Mouse (Mus musculus) lung, postnatal 25 days (tissue): ENCODE data around the gene Padi2.

ENCODE experiments used
- DNase-seq: peaks from one replicate; pipeline ENCODE4 v3.0.0; 2022; ENCODE audit warnings: low spot score

The Padi2 gene

DNA sequence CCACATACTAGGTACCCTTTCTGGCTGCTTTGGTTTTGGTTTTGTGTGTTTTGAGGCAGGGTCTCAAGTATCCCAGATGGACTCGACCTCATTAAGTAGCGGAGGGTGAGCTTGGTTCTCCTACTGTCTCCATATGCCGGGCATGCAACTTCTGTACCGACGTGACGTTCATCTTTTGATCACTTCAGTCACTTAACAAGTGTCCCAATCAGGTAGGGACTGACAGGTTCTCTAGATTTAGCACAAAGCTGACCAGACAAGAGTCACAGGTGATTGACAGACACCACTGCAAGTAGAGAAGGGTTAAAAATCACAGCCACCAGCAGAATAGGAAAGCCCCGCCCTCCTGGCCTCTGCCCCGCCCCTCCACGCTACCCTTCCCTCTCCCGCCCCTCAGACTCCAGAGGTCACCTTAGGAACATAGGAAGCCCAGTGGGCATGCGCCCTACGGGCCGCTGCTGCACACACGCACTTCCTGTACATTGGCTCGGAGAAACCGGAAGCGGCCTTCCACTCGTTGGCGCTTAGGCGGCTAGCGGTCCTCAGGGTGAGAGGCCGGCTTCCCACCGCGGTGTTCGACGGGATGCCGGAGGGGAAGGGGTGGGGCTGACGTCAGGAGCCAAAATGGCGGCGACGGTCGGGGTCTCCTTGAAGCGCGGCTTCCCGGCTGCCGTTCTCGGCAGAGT, 54.8 kb downstream of the Padi2 start, which contains the start of gene Sdhb:
TSS of gene Sdhb (plus strand) at position 423 of the 686 bp plus-strand sequence.
- peak; percentile 99 for DNase-seq

DNA sequence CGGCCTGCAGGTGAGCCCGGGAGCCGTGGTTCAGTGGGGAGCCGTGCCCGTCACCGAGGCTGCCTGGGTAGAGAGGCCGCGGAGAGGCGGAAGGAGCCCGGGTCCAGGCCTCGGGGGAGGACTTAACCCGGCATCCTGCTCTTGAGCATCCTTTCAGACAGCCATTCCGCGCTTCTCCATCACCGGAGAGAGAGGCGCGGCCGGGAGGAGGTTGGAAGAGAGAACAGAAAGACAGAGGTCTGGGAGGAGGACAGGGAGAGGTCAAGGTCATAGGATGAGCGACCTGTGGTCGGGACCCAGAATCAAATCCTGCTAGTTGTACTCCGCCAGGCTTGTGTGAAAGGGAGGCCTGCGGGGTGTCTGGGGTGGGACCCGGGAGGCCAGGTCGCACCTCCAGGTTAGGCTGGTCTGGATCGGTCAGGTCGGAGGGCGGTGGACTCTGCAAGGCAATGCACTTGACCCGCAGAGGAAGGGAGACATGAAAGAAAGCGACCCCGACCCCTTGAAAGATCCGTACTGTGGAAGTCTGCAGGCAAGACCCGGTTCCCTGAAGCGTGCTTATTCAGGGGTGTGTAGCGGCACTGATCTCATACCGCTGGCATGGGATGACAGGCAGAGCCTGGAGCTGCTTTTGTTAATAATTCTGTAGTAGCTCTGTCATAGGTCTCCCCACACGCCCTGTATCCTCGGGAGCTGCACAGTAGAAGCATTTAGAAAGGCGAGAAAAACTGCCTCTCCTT, 55.5 kb downstream of the Padi2 start:
- no peak for DNase-seq

DNA sequence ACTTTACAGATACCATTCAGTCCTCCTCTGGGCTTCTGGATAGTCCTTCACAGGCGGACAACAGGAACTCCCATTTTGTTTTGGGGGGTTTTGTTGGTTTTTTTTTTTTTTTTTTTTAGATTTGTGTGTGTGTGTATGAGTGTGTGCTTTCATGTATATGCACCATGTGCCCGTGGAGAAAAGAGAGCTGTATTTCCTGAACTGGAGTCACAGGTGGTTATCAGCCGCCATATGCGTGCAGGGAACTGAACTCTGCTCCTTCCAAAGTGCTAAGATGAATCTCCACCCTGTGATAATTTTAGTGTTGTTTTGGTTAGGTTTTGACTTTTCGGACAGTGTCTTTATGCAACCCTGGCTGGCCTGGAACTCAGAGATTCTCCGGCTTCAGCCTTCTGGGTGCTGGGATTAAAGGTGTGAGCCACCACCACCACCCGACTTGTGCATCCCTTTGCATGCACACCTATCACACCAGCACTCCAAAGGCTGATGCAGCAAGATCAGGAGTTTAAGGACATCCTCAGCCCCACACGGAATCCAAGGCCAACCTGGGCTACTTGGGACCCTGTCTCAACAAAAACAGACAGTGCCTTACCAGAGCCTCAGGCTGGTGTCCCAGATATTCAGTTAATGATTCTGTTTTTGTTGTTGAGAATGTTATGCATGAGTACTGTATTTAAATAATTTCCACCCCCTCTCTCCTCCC, 56.2 kb downstream of the Padi2 start:
- DNase-seq: no peak

DNA sequence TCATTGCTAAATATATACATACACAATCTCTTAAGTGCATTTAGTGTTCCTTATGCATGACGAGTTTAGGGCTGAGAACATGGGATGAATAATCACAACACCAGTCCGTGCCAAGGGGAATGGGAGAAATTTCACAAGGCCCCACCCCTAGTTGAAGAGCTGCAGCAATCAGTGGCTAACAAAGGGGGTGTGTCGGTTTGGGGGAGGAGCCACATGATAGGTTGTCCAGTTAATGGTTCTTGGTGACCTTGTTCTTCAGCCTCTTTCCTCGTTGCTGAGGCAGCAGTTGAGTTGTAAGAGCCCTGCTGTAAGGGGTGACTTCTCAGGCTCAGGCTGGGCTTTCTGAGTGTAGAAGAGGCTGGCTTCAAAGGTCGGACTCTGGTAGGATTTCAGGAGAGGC, 56.8 kb downstream of the Padi2 start:
- DNase-seq: peak; percentile 67

DNA sequence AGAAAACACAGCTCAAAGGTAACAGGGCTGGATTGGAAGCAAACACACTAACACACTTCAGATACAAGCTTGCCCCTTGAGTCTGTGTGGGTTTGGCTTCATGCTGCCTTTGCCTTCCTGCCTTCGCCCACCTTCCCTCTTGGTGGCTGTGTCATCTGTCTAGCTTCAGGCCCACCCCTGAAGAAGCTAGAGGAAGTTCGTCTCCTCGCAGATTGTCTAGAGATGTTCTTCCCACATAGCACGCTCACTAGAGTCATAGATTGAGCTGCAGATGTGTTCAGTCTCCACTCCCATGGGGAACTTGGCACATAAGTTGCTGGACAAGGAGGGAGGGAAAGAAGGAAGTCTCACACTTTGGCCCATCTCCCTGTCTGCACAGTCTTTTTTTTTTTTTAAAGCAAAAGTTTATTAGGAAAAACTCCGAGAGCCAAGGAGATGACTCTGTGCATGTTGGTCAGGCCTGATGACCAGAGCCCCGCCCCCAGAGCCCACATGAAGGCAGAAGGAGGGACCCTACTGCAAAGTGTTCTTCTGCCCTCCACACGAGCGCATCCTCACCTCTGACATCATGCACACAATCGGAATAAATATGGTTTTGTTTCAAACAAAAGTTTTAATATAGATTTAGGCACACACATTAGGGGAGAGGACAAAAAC, 57.9 kb downstream of the Padi2 start:
- no peak for DNase-seq

DNA sequence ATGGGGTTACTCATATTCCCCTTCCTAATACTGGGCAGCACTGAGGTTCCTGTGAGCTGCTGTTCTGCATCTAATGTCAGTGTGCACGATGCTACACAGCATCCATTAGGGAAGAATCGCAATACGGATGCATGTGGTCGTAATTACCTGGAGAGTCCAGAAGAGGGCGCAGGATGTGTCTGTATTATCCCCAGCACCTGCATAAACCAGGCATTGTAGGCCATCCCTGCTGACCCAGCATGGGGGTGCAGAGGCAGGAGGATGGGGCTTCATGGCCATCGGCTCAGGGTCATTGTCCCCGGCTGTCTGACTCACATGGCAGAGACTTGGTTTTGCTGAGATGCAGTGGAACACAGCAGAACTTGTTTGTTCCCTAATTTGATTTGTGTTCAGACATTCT, 58.5 kb downstream of the Padi2 start:
- DNase-seq: peak; percentile 85

DNA sequence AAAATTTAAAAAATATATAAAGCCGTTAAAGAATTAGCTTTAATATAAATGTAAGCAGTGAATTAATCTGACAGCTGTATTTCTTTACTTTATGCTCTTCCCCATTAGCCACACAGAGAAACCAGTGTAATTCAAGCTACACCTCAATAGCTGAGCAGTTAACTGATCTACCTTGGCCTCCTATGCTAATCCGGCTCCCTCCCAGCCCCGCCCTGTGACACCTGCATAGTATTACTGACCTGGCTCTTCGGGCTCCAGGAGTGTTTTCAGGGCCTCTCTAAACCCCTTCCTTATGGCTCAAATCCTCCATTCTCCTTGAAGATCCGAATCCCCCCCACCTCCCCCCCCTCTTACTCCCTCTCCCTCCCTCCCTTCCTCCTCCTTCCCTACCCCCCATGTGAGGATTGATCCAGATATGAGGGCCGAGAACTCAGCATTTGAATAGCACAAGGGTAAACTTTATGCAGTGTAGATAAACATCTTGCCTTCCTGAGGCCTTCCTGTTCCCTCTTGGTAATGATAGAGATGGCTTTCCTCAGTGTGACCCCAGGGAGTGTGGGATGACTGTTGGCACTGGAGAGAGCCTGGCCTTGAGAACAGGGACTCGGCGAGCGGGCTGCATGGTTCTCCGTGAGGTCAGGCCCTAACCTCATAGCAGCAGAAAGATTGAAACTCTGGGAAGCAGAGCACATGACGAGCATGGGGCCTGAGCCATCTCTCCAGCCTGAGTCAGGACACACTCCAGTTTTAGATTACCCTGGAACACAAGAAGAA, 61.4 kb downstream of the Padi2 start:
- DNase-seq: peak; percentile 61

DNA sequence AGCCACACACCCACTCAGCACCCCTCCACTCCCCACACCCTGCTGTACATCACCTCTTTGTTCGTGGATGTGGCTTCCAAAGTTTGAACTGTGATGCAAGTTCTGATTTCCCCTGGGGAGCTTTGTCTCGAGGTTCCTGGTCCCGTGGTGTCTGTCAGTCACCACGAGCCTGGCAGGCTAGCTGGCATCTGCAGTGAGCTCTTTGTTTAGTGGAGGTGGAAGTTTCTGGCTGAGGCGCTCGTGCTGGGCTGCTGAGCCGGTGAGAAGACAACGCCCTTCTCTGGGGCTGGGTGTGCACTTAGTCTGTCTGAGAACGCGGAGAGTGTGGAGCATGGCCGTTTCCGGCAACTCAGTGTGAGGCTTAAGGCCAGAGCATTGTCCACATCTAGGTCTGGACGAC, 65.5 kb downstream of the Padi2 start:
- no peak for DNase-seq

DNA sequence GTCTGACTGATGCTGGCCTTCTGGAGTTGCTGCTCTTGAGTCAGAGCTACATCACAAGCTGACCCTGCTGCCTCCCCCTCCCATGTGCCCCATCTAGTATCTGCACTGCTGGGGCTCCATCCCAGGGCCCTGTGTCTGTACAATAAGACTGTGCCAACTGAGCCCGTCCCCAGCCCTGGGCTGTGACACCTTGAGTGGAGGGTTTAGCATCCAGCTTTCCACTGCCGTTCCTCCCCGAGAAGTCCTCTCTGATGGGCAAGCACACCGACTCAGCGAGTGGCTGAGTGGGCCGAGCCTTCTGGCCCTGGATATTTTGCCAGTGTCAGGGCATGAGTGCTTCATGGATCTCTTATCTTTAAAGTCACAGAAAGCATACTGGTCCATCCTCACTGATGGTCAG, 68.3 kb downstream of the Padi2 start:
- DNase-seq: no peak

DNA sequence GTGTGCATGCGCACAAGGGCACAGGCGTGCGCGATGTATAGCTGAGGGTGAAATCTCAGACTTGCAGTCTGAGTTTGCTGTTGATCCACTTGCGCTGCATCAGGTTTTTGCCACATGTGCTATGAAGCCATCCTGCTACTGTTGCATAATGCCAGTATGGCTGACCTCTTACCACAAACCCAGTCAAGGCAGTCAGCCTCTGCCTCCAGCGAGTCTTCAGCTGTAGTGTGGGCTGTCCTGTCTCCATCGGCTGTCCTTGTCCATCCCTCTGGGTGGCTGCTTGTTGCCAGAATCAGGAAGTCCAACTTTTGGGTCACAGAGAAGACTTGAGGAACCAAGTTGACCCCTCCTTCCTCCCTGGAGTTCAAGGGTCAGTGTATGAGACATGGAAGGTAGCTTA, 69.2 kb downstream of the Padi2 start:
- DNase-seq: no peak

DNA sequence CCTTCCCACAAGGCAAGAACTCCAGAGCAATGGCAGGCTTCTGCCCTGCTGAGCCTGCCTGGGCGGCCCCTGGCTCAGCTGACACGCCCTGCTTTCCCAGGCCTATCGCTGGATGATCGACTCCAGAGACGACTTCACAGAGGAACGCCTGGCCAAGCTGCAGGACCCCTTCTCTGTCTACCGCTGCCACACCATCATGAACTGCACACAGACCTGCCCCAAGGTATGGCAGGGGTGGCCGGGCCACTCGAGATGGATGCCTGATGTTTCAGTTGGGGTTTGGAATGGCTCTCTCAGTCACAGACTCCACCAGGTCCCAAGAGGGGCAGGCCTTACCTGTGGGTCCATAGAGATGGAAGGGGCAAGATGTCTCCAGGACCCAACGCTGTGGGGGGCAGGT, 71.1 kb downstream of the Padi2 start:
- DNase-seq: no peak

DNA sequence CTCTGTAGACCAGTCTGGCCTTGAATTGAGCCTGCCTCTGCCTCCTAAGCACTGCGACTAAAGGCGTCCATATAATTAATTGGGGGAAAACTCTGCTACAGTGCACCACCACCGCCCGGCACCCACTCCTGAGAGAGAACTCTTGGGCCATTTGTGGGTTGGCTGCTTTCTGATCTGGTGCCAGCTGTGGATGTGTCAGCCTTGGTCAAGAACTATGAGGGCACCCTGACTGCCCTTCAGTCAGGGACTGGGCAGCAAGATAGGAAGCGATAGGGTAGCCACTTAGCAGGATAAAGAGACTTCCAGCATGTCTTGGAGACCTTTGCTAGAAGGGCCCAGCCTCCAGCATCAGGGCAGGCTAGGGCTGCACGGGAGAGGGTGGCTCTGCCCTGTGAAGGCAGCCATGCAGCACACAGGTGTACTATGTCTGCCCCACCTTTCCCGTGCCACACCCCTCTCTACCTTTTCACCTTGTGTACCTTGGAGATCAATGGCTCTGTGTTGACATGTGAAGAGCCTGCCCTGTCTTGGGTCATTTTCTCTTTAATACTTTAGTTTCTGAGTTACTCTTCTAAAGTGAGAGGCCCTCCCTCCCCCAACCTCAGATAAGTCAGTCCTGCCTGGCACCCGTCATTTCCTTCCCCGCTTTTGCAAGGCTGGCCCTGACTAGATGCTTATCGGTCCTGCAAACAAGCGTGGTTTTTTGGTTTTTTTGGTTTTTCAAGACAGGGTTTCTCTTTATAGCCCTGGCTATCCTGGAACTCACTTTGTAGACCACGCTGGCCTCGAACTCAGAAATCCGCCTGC, 71.9 kb downstream of the Padi2 start:
- DNase-seq: no peak

DNA sequence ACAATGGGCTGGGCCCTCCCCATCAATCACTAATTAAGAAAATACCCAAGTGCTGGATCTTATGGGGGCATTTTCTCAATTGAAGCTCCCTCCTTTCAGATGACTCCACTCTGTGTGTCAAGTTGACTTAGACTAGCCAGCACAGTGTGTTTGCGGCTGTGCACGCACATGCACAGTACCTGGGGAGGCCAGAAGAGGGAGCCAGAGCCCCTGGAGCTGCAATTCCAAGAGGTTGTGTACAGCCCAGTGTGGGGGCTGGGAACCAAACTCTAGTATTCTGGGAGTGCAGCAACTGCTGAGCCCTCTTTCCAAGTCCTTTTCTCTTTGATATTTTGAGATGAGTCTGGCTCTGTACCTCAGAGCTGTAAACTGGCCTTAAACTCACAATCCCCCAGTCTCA, 75.5 kb downstream of the Padi2 start:
- DNase-seq: no peak

DNA sequence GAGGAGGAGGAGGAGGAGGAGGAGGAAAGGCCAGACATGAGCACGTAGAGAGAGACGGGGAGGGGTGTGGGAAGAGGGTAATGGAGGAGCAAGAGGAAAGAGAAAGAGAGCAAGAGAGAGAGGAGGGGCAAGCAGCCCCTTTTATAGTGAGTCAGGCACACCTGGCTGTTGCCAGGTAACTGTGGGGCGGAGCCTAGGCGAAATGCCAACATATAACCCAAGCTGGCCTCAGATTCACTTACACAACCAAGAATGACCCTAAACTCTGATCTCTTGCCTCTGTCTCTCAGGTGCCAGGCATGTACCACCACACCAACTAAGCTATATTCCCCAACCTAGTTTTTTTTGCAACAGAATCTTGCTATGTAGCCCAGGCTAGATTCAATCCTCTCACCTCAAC, 76.7 kb downstream of the Padi2 start:
- DNase-seq: no peak

DNA sequence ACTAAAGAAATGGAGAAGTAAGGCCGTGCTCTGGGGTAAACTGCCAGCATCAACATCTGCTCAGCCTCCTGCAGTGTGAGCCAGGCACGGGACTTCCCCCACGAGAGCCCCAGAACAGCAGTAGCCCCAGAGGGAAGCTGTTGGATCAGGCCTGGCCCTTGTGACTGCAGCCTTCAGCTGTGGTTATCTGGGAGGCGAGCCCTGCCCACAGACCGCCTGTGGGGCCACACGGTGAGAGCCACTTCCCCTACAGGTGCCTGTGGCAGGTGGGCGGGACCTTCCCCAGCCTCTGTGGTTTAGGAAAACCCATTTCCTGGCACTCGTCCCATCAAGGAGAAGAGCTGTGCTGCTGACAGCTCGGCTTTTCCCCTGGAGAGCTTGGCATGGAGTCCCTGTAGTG, 77.3 kb downstream of the Padi2 start:
- DNase-seq: peak; percentile 80

DNA sequence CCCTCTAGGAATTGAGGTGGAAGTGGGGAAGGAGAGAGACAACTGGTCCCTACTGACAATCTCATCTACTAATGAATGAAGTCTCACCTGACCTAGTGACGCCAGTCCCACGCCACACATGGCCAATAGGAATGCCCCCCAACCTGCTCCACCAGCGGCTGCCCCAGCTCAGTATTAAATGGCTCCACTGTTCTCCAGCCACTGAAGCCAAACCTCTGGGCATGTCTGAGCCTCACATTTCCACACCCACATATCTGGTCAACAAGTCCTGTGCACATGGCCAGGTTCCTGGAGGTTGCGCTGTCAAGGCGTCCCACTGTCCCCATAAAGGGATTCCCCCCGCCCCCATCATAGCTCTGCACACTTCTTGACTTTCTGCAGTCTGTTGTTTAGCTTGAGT, 78.4 kb downstream of the Padi2 start:
- no peak for DNase-seq

DNA sequence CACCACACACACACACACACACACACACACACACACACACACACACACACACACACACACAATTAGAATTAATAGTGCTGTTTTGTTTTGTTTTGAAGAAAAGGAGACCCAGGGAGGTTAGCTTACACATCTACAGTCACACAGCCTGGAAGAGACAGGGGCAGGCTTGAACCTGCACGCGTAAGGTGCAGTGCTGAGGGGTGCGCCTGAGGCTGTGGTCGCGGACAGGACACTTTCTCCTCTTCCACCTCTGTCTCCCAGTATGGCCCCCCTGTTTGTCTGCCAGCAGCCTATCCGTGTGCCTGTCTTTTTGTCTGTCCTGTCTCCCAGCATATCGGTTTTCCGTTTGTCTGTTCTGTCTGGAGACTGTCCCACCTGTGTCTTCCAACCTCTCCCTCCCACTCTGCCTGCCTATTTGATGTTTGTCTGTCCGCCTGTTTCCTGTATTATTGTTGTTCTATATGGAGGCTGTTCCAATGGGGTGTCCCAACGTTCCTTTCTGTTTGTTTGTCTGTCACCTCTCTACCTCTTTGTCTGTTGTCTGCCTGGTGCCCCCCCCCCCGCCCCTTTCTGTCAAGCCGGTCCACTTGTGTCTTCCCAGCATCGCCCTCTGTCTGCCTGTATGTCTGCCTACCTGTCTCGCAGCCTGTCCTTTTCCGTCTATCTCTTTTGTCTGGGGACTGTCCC, 80.0 kb downstream of the Padi2 start:
- no peak for DNase-seq

DNA sequence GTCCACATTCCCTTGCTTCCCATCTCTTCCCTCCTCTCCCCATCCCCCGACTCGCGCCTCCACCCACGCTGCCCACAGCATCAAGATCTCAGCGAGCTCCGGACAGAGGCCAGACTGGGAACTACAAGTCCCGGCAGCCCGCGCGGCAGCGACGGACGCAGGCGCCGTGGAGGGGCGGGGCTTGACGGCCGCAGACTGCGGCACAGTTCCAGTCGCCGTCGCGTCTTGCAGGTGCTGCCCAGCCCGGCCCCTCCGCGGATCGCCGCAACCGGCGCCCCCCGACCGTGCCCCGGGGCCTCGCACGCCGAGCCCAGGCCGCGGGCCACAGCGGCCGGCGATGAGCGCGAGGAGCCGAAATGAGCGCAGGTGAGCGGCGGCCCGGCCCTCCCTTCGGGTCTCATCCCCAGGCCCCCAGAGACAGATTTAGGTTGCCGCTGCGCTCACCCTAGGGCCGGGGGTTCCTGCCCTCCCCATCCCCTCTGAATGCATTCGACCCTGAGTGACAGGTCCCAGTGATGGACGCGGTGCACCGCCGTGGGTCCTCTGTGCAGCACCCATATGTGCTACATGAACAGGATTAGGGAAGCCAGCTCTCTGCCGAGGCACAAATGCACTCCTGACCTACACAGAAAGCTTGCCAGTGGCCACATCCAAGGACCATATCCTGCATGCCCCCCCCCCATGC, 80.7 kb downstream of the Padi2 start, which contains the start of gene Atp13a2:
TSS of gene Atp13a2 (plus strand) at position 163 of the 685 bp plus-strand sequence.
- DNase-seq: peak; percentile 90

DNA sequence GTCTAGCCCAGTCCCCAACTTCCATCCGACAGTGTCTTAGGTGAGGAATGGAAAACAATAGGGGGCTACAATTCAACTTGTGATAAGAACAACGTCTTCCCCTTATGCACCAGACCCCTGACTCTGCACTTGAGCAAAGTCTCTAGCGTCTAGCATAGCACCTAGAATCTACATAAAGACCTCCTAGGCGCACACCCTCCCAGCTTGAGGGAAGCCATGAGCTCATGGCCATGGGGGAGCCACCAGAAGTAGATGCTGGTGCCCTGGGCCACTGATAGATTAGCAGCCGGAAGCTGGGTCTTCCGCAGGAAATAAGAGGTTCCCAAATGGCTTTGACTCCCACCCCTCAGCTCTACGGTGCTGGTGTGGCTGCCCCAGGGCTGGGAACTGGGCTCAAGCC, 81.3 kb downstream of the Padi2 start:
- DNase-seq: no peak
